In the genomic region with DNA sequence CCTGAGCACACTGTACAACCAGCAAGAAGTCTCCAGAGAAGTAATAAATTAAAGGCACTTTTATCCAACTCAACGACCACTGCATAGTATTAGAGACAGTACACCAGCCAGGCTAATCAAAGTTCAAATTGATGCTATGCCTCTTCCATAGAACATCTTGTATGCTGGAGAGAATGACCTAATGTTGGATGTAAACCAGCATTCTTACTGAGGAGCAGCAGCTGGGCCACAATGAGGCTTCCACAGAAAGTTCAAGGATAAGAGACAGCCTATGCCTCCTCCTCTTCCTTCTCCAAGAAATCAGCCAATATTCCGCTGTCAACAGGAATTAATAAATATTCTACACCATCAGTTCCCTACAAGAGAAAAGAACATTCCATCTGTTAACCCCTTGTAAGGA, we compare ENCODE assay signal across 16 mouse cellular contexts.
"Had no signal": no experiment of that assay in that cellular context is flagged by ENCODE, and none has a peak within 500 bp of the region (broad histone marks: within the 10 kb centered on the region; RNA-seq: fewer than 3 reads in every experiment).

No protein-coding gene starts in this region.

- H3K4me2 ChIP-seq: liver, embryonic 13.5 days; midbrain, embryonic 11.5 days; neural tube, embryonic 12.5 days; neural tube, embryonic 15.5 days had no signal

- H3K9ac ChIP-seq: liver, embryonic 13.5 days; neural tube, embryonic 12.5 days; neural tube, embryonic 15.5 days had no signal

- H3K9me3 ChIP-seq: liver, embryonic 13.5 days; neural tube, embryonic 12.5 days; neural tube, embryonic 15.5 days had no signal

- H3K27ac ChIP-seq: left cerebral cortex, adult 2 months; liver, embryonic 13.5 days; neural tube, embryonic 12.5 days; neural tube, embryonic 15.5 days had no signal

- DNase-seq: kidney, adult 8-10 months; layer of hippocampus, postnatal 36 days; liver, embryonic 13.5 days; lung, adult 2 months; lung, postnatal 14 days; lung, postnatal 4 days; midbrain, embryonic 14.5 days; right cerebral cortex, adult 18-20 months; right cerebral cortex, postnatal 14 days; right cerebral cortex, postnatal 4 days; thymus, adult 18-20 months; thymus, postnatal 36 days had no signal

- H3K27me3 ChIP-seq: liver, embryonic 13.5 days; neural tube, embryonic 12.5 days; neural tube, embryonic 15.5 days had no signal

- H3K4me1 ChIP-seq: liver, embryonic 13.5 days; neural tube, embryonic 12.5 days; neural tube, embryonic 15.5 days had no signal

- H3K4me3 ChIP-seq: left cerebral cortex, adult 2 months; liver, embryonic 13.5 days; neural tube, embryonic 12.5 days; neural tube, embryonic 15.5 days had no signal
